Mouse (Mus musculus) gastrocnemius, adult 18-20 months (tissue): Measurements from ENCODE around the gene Reep6. TPM values are rescaled to one million over a fixed set of nuclear protein-coding genes. Genes with fewer than 3 reads are reported as not detected.

Experiments
- DNase-seq: peaks from one replicate; pipeline ENCODE4 v3.0.0; 2021; ENCODE audit warnings: low spot score
- long read RNA-seq, 2 experiments: library from polyadenylated mRNA; stranded (forward); transcript quantifications; one replicate each; pipeline ENCODE4 v2.0.0; 2021
- total RNA-seq, 2 experiments: library from RNA; stranded (reverse); gene quantifications; 2 replicates each; pipeline ENCODE4 v1.2.3; 2021

Reep6 gene
- 1 to 10 TPM; 3.4 to 4.1 TPM for total RNA-seq
- long read RNA-seq, experiment 1, partial matches to known transcripts = 3 of 11 reads
- long read RNA-seq, experiment 1, other reads (novel, unspliced or antisense) = 0 of 11 reads
- long read RNA-seq, experiment 2, transcript Reep6-203 (5 exons, 2,127 nt) = major isoform, 5 of 6 reads
- long read RNA-seq, experiment 2, partial matches to known transcripts = 0 of 6 reads
- long read RNA-seq, experiment 2, other reads (novel, unspliced or antisense) = 0 of 6 reads

GRCm38 (mm10) chr10:80329273-80330081 lies at the start of gene Reep6, which contains the start of gene Pcsk4:
TSS of gene Reep6 (plus strand) at chr10:80329953.
TSS of gene Pcsk4 (minus strand) at chr10:80329498.
- peak; percentile 97 for DNase-seq

GRCm38 (mm10) chr10:80281304-80281703 lies 48.4 kb upstream of the Reep6 start:
- no peak for DNase-seq

- DNase-seq = peak; percentile 68
Observed at GRCm38 (mm10) chr10:80281921-80282371, 47.8 kb upstream of the Reep6 start.

GRCm38 (mm10) chr10:80282481-80283441 lies 47.0 kb upstream of the Reep6 start:
- DNase-seq = no peak

GRCm38 (mm10) chr10:80285222-80286070 lies 44.3 kb upstream of the Reep6 start:
- DNase-seq = no peak

GRCm38 (mm10) chr10:80288097-80288496 lies 41.7 kb upstream of the Reep6 start:
- no peak for DNase-seq

GRCm38 (mm10) chr10:80288657-80289056 lies 41.1 kb upstream of the Reep6 start:
- no peak for DNase-seq

- DNase-seq = peak; percentile 94
Observed at GRCm38 (mm10) chr10:80292251-80293146, 37.3 kb upstream of the Reep6 start, which contains the start of gene Rps15. TSS of gene Rps15 (plus strand) at chr10:80292453.

- no peak for DNase-seq
Observed at GRCm38 (mm10) chr10:80293325-80293724, 36.4 kb upstream of the Reep6 start.

- no peak for DNase-seq
Observed at GRCm38 (mm10) chr10:80294311-80294710, 35.4 kb upstream of the Reep6 start.

- DNase-seq = no peak
Observed at GRCm38 (mm10) chr10:80294788-80295303, 34.9 kb upstream of the Reep6 start.

GRCm38 (mm10) chr10:80295618-80296425 lies 33.9 kb upstream of the Reep6 start, which contains the start of gene Apc2:
TSS of gene Apc2 (plus strand) at chr10:80295977.
- DNase-seq = peak; percentile 74

- no peak for DNase-seq
Observed at GRCm38 (mm10) chr10:80296824-80297223, 32.9 kb upstream of the Reep6 start.

- no peak for DNase-seq
Observed at GRCm38 (mm10) chr10:80297526-80298133, 32.1 kb upstream of the Reep6 start.

- no peak for DNase-seq
Observed at GRCm38 (mm10) chr10:80298571-80299281, 31.0 kb upstream of the Reep6 start.

GRCm38 (mm10) chr10:80299301-80299700 lies 30.5 kb upstream of the Reep6 start:
- no peak for DNase-seq

GRCm38 (mm10) chr10:80299824-80300223 lies 29.9 kb upstream of the Reep6 start:
- no peak for DNase-seq
